Mouse (Mus musculus): ENCODE data around the gene Fam57b.

DNA sequence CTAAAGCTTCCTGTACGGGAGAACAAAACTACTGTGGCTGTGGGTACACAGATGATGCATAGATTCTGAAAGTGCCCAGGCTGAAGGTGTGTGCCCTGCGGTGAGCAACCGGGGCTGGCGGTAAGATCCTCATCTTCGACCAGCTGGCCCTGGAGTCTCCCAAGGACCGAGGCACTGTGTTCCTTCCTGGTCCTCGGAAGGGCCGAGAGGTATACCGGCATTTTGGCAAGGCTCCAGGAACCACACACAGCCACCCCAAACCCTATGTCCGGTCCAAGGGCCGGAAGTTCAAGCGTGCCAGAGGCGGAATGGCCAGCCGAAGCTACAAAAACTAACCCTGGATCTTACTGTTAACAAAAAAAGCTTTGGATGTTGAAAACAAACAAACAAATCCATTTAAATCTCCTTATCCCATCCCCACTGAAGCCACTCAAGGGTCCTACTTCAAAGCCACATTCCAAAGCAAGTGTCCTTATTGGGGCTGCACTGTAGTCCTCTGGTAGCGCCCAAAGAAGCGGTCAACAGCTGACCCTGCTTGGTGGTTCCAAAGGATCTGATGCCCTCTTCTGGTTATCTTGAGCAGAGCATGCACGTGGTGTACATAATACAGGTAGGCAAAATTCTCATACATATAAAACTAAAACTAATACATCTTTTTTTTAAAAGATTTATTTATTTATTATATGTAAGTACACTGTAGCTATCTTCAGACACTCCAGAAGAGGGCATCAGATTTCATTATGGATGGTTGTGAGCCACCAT lies 47.7 kb upstream of the Fam57b start:
- TF ChIP-seq CTCF (IDR thresholded peaks at IDR 0.05; ENCODE audit: extremely low read depth, insufficient read depth, insufficient read length, insufficient replicate concordance), result no peak
- TF ChIP-seq POLR2A (IDR thresholded peaks at IDR 0.05; ENCODE audit: low read depth, low read length), result no peak

Data from spleen, adult 2 months (tissue).